Mouse (Mus musculus) embryonic facial prominence, embryonic 10.5 days (tissue): ENCODE measurements around the gene 2310011J03Rik. TPM values are rescaled to one million over a fixed set of nuclear protein-coding genes. Genes with fewer than 3 reads are reported as not detected.

ENCODE experiments used
- DNase-seq: peaks from one replicate; pipeline ENCODE4 v3.0.0-alpha.2; 2017; ENCODE audit warnings: low spot score
- H3K27ac ChIP-seq: fragments of 300-500 bp; sonication (generic); replicated peaks from 2 replicates; pipeline ENCODE4 v1.5.1; 2016; ENCODE audit warnings: mild to moderate bottlenecking
- H3K27me3 ChIP-seq: fragments of 300-500 bp; sonication (generic); replicated peaks from 2 replicates; pipeline ENCODE4 v1.6.1; 2016; ENCODE audit warnings: low read depth, mild to moderate bottlenecking; ENCODE audit not compliant: poor library complexity, severe bottlenecking
- H3K36me3 ChIP-seq: fragments of 300-500 bp; sonication (generic); replicated peaks from 2 replicates; pipeline ENCODE4 v1.6.1; 2016; ENCODE audit warnings: mild to moderate bottlenecking, moderate library complexity
- H3K4me1 ChIP-seq: fragments of 300-500 bp; sonication (generic); 2 replicates; pipeline ENCODE4 v1.6.1; 2016
- H3K4me3 ChIP-seq: fragments of 300-500 bp; sonication (generic); 2 replicates; pipeline ENCODE4 v1.5.1; 2016; ENCODE audit warnings: mild to moderate bottlenecking, moderate library complexity
- H3K9me3 ChIP-seq: fragments of 300-500 bp; sonication (generic); 2 replicates; pipeline ENCODE4 v1.6.1; 2016; ENCODE audit warnings: mild to moderate bottlenecking
- WGBS: fragments of 180-500 bp; shearing (Covaris S2); methylation state at CpG from one replicate; pipeline ENCODE4 v1.1.7; 2016; 5-methylcytosine and 5-hydroxymethylcytosine counted together
- polyA plus RNA-seq: library from polyadenylated mRNA; unstranded; fragments of >200 nt; fragmentation: Nextera tagmentation; extraction: Ambion mirVana; gene quantifications from 2 replicates; pipeline ENCODE4 v1.2.1, GENCODE M21; 2016

The 2310011J03Rik gene
- polyA plus RNA-seq, 1 experiment from 2014 or later: 56.2 TPM

DNA sequence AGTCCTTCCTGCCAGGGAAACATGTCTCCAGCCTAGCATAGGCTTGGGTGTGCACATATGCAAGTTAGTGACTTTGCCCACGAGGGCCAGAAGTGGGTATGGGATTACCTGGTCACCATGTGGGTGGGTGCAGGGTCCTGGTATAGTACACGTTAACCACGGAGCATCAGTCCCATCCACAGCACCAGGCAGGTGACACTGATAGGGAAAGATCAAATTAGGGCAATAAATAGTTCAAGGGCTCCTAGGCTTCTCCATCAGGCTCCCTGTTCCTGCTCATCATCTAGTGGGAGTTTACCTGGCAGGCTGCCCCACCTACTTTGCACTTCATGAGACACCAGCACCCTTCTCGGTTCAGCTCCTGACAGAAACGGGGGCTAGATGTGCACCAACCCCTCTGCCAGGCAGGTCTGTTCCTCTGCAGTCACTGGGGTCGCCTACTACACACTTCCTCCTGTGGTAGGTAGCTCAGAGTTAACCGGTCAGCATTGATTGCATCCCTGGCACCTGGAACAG, 25.5 kb downstream of the 2310011J03Rik start:
- no peak for DNase-seq
- Histone ChIP-seq H3K36me3 (peaks cover 24% of the 10 kb centered on the region), H3K9me3 (no peaks in the 10 kb centered on the region), H3K4me3 (peak overlapping the region; percentile 98), H3K27me3 (peaks cover 36% of the 10 kb centered on the region), H3K4me1 (peaks cover 70% of the 10 kb centered on the region), H3K27ac (no peak overlapping the region)
- WGBS: 47% methylated on average over 7 of the region's 7 CpGs

DNA sequence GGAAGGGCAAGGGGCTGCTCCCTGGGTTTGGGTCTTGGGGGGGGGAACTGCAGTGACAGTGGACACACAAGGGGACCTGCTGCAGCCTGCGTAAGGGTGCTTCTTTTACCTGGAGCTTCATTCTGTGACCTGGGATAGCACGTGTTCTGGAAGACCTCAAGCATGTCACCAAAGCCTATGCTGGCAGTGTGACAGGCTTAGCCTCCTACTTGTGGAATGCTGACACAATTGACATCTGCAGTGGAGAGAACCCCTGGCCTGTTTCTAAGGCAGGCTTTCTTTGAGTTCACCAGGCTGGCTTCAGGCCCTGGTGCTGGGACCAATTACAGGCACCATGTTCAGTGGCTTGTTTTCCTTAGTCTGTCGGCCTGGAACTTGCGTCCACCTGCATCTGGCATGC, 26.0 kb downstream of the 2310011J03Rik start:
- Histone ChIP-seq H3K4me1 (peaks cover 65% of the 10 kb centered on the region), H3K36me3 (peaks cover 25% of the 10 kb centered on the region), H3K27me3 (peaks cover 31% of the 10 kb centered on the region), H3K9me3 (no peaks in the 10 kb centered on the region), H3K27ac (no peak overlapping the region), H3K4me3 (peak overlapping the region; percentile 98)
- WGBS: 76% methylated on average over 4 of the region's 4 CpGs
- no peak for DNase-seq

DNA sequence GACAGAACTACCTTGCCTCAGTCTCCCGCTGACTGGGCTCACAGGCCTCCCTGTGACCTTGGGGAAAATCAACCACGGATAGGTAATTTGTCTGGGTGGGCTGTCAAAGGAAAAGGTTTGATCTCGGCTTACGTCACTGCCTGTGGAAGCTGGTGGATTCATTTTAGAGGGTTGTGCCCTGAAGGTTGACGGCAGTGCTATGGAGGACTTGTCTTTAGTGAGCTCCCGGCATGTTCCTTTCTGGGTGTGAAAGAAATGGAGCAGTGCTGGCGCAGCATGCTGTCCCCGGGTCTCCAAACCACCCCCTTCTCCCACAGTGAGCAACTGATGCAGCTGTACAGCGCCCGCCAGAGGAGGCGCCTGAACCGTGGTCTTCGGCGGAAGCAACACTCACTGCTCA, 27.0 kb downstream of the 2310011J03Rik start:
- Histone ChIP-seq H3K36me3 (peaks cover 35% of the 10 kb centered on the region), H3K4me3 (peak overlapping the region; percentile 98), H3K27me3 (peaks cover 21% of the 10 kb centered on the region), H3K4me1 (peaks cover 55% of the 10 kb centered on the region), H3K27ac (peak overlapping the region; percentile 99), H3K9me3 (no peaks in the 10 kb centered on the region)
- WGBS: 27% methylated on average over 14 of the region's 14 CpGs
- DNase-seq: no peak

DNA sequence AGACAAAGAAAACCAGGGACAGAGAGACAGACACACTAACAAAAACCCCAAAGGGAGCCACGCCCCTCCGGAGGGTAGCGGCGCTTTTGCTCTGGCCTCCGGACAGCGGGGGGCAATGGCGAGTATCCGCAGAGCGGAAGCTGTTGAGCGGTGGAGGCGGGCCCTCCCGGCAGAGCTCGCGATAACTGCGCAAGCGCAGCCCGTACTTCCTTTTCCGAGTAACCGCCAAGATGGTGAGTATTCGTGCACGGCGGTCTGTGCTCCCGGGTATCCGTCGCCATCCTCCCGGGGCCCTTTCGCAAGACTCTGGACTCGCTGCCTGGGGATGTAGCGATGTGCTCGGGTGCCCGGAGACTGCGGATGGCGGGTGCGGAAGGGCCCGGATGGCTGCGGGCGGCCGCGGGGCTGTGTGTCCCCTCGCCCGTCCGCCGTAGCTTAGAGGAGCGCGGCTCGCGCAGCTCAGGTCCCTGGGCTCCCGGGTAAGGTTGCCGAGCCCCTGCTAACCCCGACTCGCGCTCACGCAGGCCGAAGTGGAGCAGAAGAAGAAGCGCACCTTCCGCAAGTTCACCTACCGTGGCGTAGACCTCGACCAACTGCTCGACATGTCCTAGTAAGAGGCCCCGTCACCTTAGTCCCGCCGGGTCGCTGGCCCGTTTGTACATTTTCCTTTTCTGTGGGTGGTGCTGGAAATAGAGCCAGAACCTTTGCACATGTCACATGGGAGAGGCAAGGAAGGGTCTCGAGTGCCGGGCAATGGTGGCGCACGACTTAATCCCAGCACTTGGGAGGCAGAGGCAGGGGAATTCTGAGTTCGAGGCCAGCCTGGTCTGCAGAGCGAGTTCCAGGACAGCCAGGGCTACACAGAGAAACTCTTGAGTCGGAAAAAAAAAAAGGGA, 27.8 kb downstream of the 2310011J03Rik start, which contains the start of gene Rps15:
Gene Rps15, plus strand, starts transcription at position 203 of the 896 bp plus-strand sequence.
- peak; percentile 98 for DNase-seq
- no peaks in the 10 kb centered on the region for H3K9me3 ChIP-seq
- WGBS: under 1% methylated on average over 72 of the region's 72 CpGs
- H3K4me3 ChIP-seq: peak within 1 kb of the TSS; percentile 98
- peak within 1 kb of the TSS; percentile 99 for H3K27ac ChIP-seq
- H3K36me3 ChIP-seq: peaks cover 42% of the 10 kb centered on the region
- H3K4me1 ChIP-seq: peaks cover 49% of the 10 kb centered on the region
- H3K27me3 ChIP-seq: peaks cover 12% of the 10 kb centered on the region

DNA sequence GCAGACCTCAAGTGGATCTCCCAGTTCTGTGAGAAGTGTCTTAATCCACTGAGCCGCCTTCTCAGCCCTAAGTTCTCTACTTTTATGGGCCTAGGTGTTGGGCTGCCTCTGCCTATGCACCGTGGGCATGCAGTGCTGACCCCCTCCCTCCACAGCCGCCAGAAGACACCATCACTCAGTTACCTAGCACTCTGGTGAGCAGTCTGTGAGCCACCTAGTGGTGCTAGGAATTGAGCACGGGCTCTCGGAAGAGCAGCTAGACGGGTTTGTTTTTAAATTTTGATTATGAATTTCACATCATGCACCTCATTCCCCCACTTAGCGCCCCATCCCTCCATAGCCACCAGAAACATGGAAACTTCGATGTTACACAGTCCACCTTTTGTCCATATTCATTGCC, 31.7 kb downstream of the 2310011J03Rik start:
- Histone ChIP-seq H3K4me1 (peaks cover 12% of the 10 kb centered on the region), H3K27ac (no peak overlapping the region), H3K9me3 (no peaks in the 10 kb centered on the region), H3K36me3 (peaks cover 65% of the 10 kb centered on the region), H3K4me3 (no peak overlapping the region), H3K27me3 (no peaks in the 10 kb centered on the region)
- no peak for DNase-seq
- 78% methylated on average over 8 of the region's 8 CpGs for WGBS

DNA sequence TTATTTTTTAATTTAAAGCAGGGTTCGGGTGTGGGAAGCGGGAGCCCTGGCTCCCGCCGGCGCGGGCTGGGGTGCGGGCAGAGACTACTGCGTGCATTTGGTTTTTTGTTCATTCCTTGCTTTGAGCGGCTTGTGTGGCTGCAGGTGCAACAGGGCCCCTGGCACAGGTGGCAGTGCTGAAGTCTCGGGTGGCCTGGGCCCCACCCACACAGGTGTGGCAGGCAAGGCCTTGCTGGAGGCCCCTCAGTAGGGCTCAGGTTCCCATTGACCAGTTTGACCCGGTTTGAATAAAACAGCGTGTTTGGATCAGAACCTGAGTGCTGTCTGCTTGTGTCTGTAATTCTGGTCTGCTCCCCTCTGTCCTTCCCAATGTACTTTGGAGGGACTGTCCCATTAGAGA, 32.2 kb downstream of the 2310011J03Rik start:
- H3K4me1 ChIP-seq: peaks cover 7% of the 10 kb centered on the region
- H3K9me3 ChIP-seq: no peaks in the 10 kb centered on the region
- H3K36me3 ChIP-seq: peaks cover 65% of the 10 kb centered on the region
- H3K4me3 ChIP-seq: no peak overlapping the region
- no peak for DNase-seq
- H3K27ac ChIP-seq: no peak overlapping the region
- no peaks in the 10 kb centered on the region for H3K27me3 ChIP-seq
- WGBS: 94% methylated on average over 12 of the region's 12 CpGs

DNA sequence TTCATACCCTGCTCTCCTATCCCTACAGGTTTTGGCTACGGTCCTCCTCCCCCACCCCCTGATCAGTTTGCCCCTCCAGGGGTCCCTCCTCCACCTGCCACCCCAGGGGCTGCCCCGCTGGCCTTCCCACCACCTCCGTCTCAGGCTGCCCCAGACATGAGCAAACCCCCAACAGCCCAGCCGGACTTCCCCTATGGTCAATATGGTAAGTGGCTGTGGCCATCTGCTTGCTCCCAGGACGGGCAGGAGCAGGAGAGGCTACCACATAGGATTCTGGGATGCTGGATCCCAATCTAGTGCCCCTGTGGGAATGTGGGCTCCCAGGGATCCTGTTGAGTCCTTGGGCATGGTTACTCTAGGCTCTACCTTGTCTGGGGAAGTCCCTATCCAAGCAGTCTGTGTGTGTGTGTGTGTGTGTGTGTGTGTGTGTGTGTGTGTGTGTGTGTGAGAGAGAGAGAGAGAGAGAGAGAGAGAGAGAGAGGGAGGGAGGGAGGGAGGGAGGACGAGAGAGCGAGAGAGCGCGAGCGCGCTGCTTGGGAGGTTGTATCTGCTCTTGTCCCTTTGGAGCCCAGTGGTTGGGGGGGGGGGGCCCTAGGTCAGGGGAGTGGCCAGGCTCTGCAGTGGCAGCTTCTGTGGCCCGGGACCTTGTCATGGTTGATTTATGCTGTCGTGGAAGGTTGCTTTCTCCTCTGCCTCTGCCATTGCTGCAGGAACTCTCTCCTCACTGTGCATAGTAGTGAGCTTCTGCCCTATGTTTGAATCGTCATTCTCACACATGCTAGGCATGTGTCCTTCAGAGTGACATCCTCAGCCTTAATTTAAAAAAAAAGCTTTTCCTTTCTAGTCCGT, 34.9 kb downstream of the 2310011J03Rik start:
- no peak overlapping the region for H3K27ac ChIP-seq

DNA sequence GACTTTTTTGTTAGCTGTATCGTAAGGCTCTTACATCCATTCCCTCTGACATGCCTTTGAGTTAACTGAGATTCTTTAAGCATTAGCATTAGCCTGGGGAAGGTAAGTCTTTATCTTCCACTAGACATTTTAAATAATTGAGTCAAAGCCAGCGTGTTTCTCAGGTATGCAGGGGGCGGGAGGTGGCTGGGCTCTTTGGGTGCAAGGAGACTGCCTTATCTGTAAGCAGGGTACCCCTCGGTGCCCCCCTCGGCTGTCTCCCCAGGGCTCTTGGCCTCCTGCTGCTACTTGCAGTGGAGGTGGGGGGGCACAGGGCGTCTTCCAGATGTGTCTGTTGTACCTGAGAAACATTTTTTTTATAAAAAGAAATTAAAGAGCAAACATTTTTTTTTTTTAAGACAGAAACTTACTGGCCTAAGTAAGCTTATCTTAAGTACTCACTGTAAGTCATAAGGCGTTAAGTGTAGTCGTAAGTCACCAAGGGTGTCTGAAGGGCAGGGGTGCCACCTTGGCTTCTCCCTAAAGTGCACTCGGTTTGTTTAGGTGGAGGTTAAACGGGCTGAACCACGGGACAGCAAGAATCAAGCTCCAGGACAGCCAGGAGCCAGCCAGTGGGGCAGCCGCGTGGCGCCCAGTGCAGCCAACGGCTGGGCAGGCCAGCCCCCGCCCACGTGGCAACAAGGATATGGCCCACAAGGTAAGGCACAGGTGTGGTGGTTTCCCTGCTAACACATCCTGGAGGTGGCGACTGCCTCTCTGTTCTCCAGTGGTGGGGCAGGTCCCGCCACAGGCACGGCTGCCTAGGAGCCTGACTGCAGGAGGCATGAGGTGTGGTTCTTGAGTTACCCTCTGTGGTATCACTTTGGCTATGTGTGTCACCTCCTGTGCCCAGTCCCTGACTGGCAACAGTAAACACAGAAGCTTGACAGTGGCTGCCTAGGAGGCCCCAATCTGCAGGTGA, 37.6 kb downstream of the 2310011J03Rik start:
- 90% methylated on average over 20 of the region's 20 CpGs for WGBS

More for the DNA sequence above, 34.9 kb downstream of the 2310011J03Rik start:
- Histone ChIP-seq H3K27me3 (no peaks in the 10 kb centered on the region), H3K4me1 (0 out of 2 replicates have a peak, but pooled peaks cover 4% of the 10 kb centered on the region), H3K9me3 (no peaks in the 10 kb centered on the region), H3K4me3 (no peak overlapping the region), H3K36me3 (peaks cover 89% of the 10 kb centered on the region)
- WGBS: 85% methylated on average over 15 of the region's 15 CpGs
- DNase-seq: no peak

DNA sequence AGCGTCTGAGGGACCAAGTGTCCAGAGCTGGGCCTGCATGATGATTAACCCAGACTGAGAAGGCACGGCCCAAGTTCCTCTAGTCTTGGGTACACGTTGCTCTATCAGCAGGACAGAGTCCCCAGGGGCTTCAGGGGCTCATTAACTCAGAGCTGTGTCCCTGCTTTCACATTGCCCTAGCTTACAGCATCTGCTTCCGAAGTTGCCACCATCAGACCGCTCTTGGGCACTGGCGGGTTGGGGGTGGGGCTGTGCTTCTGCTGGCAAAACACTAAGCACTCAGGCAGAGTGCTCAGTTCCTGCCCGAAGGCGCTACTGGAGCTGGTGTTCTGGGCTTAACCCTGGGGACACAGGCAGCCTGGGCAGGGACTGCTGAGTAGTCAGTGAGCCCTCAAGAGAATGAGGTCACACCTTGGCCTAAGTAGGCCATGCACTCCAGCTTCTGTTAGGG, 38.4 kb downstream of the 2310011J03Rik start:
- H3K9me3 ChIP-seq: no peaks in the 10 kb centered on the region
- H3K27me3 ChIP-seq: no peaks in the 10 kb centered on the region
- 78% methylated on average over 8 of the region's 8 CpGs for WGBS
- H3K27ac ChIP-seq: no peak overlapping the region
- H3K4me1 ChIP-seq: 0 out of 2 replicates have a peak, but pooled peaks cover 4% of the 10 kb centered on the region
- H3K4me3 ChIP-seq: no peak overlapping the region
- peaks cover 100% of the 10 kb centered on the region for H3K36me3 ChIP-seq
- no peak for DNase-seq

More for the DNA sequence above, 37.6 kb downstream of the 2310011J03Rik start:
- DNase-seq: no peak
- Histone ChIP-seq H3K9me3 (no peaks in the 10 kb centered on the region), H3K27ac (no peak overlapping the region), H3K36me3 (peaks cover 100% of the 10 kb centered on the region), H3K27me3 (no peaks in the 10 kb centered on the region), H3K4me3 (no peak overlapping the region), H3K4me1 (0 out of 2 replicates have a peak, but pooled peaks cover 4% of the 10 kb centered on the region)

DNA sequence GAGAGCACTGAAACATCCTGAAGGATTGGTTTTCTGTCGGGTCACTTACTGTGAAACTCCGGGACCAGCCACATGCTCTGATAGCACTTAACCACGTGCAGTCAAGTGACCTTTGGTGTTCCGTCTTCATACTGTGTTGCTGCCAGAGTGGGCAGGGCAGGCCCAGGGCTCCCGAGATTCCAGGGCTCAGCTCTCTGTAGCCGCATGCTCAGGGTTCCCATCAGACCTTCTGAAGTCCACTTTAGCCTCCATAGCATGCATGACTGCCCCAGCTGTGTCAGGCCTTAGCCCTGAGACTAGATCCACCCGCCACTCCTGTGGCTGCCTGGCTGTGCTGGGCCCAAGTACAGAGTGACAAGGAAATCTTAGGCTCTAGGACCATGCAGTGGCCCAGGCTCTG, 39.0 kb downstream of the 2310011J03Rik start:
- Histone ChIP-seq H3K27ac (no peak overlapping the region), H3K36me3 (peaks cover 100% of the 10 kb centered on the region), H3K27me3 (no peaks in the 10 kb centered on the region), H3K4me1 (0 out of 2 replicates have a peak, but pooled peaks cover 4% of the 10 kb centered on the region), H3K4me3 (no peak overlapping the region), H3K9me3 (no peaks in the 10 kb centered on the region)
- 85% methylated on average over 7 of the region's 7 CpGs for WGBS
- DNase-seq: no peak

DNA sequence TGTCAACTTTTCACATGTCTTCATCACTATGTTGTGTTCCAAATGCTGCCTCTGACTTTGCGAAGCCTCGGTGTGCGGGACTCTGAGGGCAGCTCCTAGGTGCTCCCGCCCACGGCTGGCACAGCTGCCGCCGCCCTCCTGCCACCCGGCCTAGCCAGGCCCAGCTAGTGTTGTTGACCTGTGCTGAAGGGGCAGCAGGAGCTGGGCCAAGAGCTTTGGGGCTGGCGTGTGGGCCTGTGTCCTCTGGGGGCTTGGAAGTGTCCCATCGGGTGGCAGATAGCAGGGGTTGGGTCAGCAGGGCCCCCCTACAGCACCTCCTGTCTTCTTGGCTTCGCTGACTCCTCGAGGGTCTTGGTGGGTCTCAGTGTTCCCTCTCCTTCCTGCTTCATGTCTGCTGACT, 41.1 kb downstream of the 2310011J03Rik start:
- Histone ChIP-seq H3K9me3 (no peaks in the 10 kb centered on the region), H3K4me1 (0 out of 2 replicates have a peak, but pooled peaks cover 4% of the 10 kb centered on the region), H3K4me3 (no peak overlapping the region), H3K27me3 (no peaks in the 10 kb centered on the region), H3K36me3 (peaks cover 100% of the 10 kb centered on the region), H3K27ac (no peak overlapping the region)
- no peak for DNase-seq
- WGBS: 97% methylated on average over 12 of the region's 12 CpGs
